Mouse (Mus musculus): ENCODE results near the gene Hist1h2bf. TPM values are rescaled to one million over a fixed set of nuclear protein-coding genes. Genes with fewer than 3 reads are reported as not detected.
A peak's percentile ranks its signal among the peaks of the same experiment; 100 is the strongest.
"Not testable (repeated sequence)": the region's sequence is repeated elsewhere in the genome, so short reads cannot be mapped to it uniquely, and the experiment has no call there.

The Hist1h2bf gene
- total and polyA plus RNA-seq, 3 experiments, result 2.2 to 1,093 TPM; not detected in 1

DNA sequence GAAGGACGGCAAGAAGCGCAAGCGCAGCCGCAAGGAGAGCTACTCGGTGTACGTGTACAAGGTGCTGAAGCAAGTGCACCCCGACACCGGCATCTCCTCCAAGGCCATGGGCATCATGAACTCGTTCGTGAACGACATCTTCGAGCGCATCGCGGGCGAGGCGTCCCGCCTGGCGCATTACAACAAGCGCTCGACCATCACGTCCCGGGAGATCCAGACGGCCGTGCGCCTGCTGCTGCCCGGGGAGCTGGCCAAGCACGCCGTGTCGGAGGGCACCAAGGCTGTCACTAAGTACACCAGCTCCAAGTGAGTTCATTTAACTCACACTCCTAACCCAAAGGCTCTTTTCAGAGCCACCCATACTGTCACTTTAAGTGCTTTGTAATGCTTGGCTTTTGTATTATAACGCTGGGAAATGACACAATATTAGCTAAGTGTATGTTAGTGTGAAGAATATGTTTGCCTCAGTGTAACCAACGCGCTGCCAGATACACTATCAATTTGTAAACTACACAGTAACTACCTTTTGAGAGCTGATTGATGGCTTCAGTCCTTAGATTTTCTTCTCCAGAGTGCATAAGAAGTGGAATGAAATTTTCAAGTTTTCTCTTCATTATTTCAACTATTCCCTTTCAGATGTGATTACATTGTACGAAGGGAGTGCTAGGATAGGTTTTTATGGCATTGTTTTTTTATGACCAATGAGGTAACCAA lies 2.3 kb downstream of the Hist1h2bf start:
- peak; percentile 96; the same call in 1 of the 2 replicates for TF ChIP-seq UBTF (IDR thresholded peaks at IDR 0.05; ENCODE audit: borderline replicate concordance, insufficient read depth, low read depth, low read length)
- peak; percentile 91 to 95 for TF ChIP-seq POLR2A (IDR thresholded peaks at IDR 0.05; ENCODE audit: control insufficient read depth in 1 of 2, insufficient read depth in 1 of 2, low read depth in 1 of 2, low read length in 2 of 2, poor library complexity in 1 of 2)
- peak; percentile 93; the same call in 1 of the 2 replicates for TF ChIP-seq POLR2AphosphoS5 (IDR thresholded peaks at IDR 0.05; ENCODE audit: borderline replicate concordance, low read depth, low read length)
- peak; percentile 37; the same call in 1 of the 2 replicates for TF ChIP-seq TBP (IDR thresholded peaks at IDR 0.05; ENCODE audit: low read depth, low read length)
- H3K4me1 ChIP-seq (ENCODE audit: control insufficient read depth in 1 of 2, insufficient read depth in 2 of 2, low read length in 2 of 2); H3K9me3 ChIP-seq (replicated peaks; ENCODE audit: insufficient read depth, low read length); H3K27me3 ChIP-seq (ENCODE audit: control insufficient read depth in 1 of 2, insufficient read depth in 2 of 2, low read length in 2 of 2); H3K79me2 ChIP-seq (ENCODE audit: control insufficient read depth, insufficient read depth, low read length, poor library complexity): not testable (repeated sequence)
- H3K9ac ChIP-seq (ENCODE audit: control insufficient read depth, low read depth, low read length, poor library complexity, severe bottlenecking), result peak overlapping the region; percentile 99
- H3K27ac ChIP-seq (ENCODE audit: control insufficient read depth, low read depth, low read length), result peak overlapping the region; percentile 98
- peak overlapping the region; percentile 4 to 15; a peak in 3 of 4 replicates for H3K4me3 ChIP-seq (ENCODE audit: control insufficient read depth in 1 of 2, insufficient read depth in 1 of 2, low read depth in 2 of 2, low read length in 2 of 2)
- DNase-seq (ENCODE audit: low read depth, low spot score), result peak; percentile 85
- H3K36me3 ChIP-seq (ENCODE audit: control insufficient read depth in 1 of 2, insufficient read depth in 2 of 2, low read length in 2 of 2), result peaks cover 0 to 21% of the 10 kb centered on the region in 2 experiments; a peak in 2 of 4 replicates

DNA sequence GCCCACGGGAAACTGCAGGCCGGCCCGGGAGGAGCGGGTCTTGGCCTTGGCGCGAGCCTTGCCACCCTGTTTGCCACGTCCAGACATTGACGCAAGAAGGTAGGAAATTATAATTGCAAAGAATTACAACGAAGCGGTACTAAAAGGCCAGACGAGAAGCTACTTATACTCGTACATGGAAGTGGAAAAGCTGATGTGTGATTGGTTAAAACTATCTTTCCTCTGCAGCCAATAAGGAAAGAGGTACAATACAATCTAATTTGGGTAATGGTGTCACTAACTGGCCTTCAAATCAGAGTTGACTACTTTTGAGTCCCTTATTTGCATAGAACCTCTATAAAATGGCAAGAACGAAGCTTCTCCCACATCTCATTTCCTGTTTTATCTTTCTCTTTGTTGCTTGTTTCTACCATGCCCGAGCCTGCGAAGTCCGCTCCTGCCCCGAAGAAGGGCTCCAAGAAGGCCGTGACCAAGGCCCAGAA lies 2.9 kb downstream of the Hist1h2bf start, which contains the start of the genes Hist1h2ae and Hist1h2bg:
TSS of gene Hist1h2ae (minus strand) at position 199 of the 482 bp plus-strand sequence.
TSS of gene Hist1h2bg (plus strand) at position 375 of the 482 bp plus-strand sequence.
- Histone ChIP-seq H3K9me3 (replicated peaks; ENCODE audit: insufficient read depth, low read length) (no peaks in the 10 kb centered on the region), H3K4me1 (ENCODE audit: control insufficient read depth in 1 of 2, insufficient read depth in 2 of 2, low read length in 2 of 2) (no peaks in the 10 kb centered on the region; a peak in 1 of 4 replicates), H3K27me3 (ENCODE audit: control insufficient read depth in 1 of 2, insufficient read depth in 2 of 2, low read length in 2 of 2) (no peaks in the 10 kb centered on the region), H3K36me3 (ENCODE audit: control insufficient read depth in 1 of 2, insufficient read depth in 2 of 2, low read length in 2 of 2) (peaks cover 0 to 21% of the 10 kb centered on the region in 2 experiments; a peak in 2 of 4 replicates), H3K27ac (ENCODE audit: control insufficient read depth, low read depth, low read length) (peak within 1 kb of the TSS; percentile 98), H3K9ac (ENCODE audit: control insufficient read depth, low read depth, low read length, poor library complexity, severe bottlenecking) (peak within 1 kb of the TSS; percentile 99), H3K79me2 (ENCODE audit: control insufficient read depth, insufficient read depth, low read length, poor library complexity) (peaks cover 3% of the 10 kb centered on the region; the same call in 1 of the 2 replicates), H3K4me3 (ENCODE audit: control insufficient read depth in 1 of 2, insufficient read depth in 1 of 2, low read depth in 2 of 2, low read length in 2 of 2) (peak within 1 kb of the TSS; percentile 4 to 42)
- TF ChIP-seq POLR2A (IDR thresholded peaks at IDR 0.05; ENCODE audit: control insufficient read depth in 1 of 2, insufficient read depth in 1 of 2, low read depth in 1 of 2, low read length in 2 of 2, poor library complexity in 1 of 2), result peak; percentile 11 to 80; a peak in 1 of 4 replicates
- TF ChIP-seq TBP (IDR thresholded peaks at IDR 0.05; ENCODE audit: low read depth, low read length), result peak; percentile 99
- no peak for TF ChIP-seq KAT2A (conservative IDR thresholded peaks at IDR 0.05; ENCODE audit: low read depth, low read length)
- TF ChIP-seq POLR2AphosphoS5 (IDR thresholded peaks at IDR 0.05; ENCODE audit: borderline replicate concordance, low read depth, low read length), result peak; percentile 95; the same call in 1 of the 2 replicates
- DNase-seq (ENCODE audit: low read depth, low spot score), result peak; percentile 97

DNA sequence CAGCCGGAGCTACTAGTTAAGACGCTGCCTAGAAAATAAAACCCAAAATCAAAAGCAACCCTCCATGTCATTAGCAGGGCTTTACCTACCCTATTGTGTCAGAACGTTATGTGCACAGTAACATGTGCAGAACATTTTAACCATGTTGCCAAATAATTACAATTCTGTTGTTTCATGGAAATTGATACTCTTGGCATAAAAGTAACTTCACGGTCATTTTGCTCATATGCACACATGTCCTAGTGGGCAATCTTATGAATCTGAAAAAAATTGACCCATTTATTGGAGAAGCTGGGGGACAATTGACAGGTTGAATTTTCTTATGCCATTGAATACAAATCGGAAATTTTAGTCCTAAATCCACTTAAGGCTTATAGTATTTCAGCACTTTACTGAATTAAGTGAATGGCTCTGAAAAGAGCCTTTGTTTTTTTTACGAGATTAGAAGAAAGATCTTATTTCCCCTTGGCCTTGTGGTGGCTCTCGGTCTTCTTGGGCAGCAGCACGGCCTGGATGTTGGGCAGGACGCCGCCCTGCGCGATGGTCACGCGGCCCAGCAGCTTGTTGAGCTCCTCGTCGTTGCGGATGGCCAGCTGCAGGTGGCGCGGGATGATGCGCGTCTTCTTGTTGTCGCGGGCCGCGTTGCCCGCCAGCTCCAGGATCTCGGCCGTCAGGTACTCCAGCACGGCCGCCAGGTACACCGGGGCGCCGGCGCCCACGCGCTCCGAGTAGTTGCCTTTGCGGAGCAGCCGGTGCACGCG lies 3.6 kb downstream of the Hist1h2bf start:
- H3K27me3 ChIP-seq (ENCODE audit: control insufficient read depth in 1 of 2, insufficient read depth in 2 of 2, low read length in 2 of 2); H3K79me2 ChIP-seq (ENCODE audit: control insufficient read depth, insufficient read depth, low read length, poor library complexity); H3K4me1 ChIP-seq (ENCODE audit: control insufficient read depth in 1 of 2, insufficient read depth in 2 of 2, low read length in 2 of 2); H3K9me3 ChIP-seq (replicated peaks; ENCODE audit: insufficient read depth, low read length): not testable (repeated sequence)
- H3K9ac ChIP-seq (ENCODE audit: control insufficient read depth, low read depth, low read length, poor library complexity, severe bottlenecking), result peak overlapping the region; percentile 82
- DNase-seq (ENCODE audit: low read depth, low spot score), result peak; percentile 82
- peak overlapping the region; percentile 2 to 42 for H3K4me3 ChIP-seq (ENCODE audit: control insufficient read depth in 1 of 2, insufficient read depth in 1 of 2, low read depth in 2 of 2, low read length in 2 of 2)
- peak; percentile 71 to 86 for TF ChIP-seq POLR2A (IDR thresholded peaks at IDR 0.05; ENCODE audit: control insufficient read depth in 1 of 2, insufficient read depth in 1 of 2, low read depth in 1 of 2, low read length in 2 of 2, poor library complexity in 1 of 2)
- peaks cover 0 to 21% of the 10 kb centered on the region in 2 experiments; a peak in 2 of 4 replicates for H3K36me3 ChIP-seq (ENCODE audit: control insufficient read depth in 1 of 2, insufficient read depth in 2 of 2, low read length in 2 of 2)
- H3K27ac ChIP-seq (ENCODE audit: control insufficient read depth, low read depth, low read length), result peak overlapping the region; percentile 98

Data from MEL (cell line).